Mouse (Mus musculus) kidney, postnatal 0 days (tissue): ENCODE results near the gene Arhgef2. TPM values are rescaled to one million over a fixed set of nuclear protein-coding genes. Genes with fewer than 3 reads are reported as not detected.
"Not testable (repeated sequence)": the region's sequence is repeated elsewhere in the genome, so short reads cannot be mapped to it uniquely, and the experiment has no call there.

Experiments used
- ATAC-seq: fragments of 200-750 bp; cut with Nextera tagmentation; replicated peaks from 2 replicates; pipeline ENCODE4 v1.8.0; 2017; ENCODE audit warnings: low read depth, moderate number of reproducible peaks, moderate TSS enrichment, moderate library complexity; ENCODE audit not compliant: low FRiP score
- DNase-seq: peaks from one replicate; pipeline ENCODE4 v3.0.0-alpha.2; 2016; ENCODE audit warnings: low spot score
- H3K27ac ChIP-seq: fragments of 300-500 bp; sonication (generic); 2 replicates; pipeline ENCODE4 v1.5.1; 2014; ENCODE audit warnings: mild to moderate bottlenecking
- H3K27me3 ChIP-seq: fragments of 300-500 bp; sonication (generic); 2 replicates; pipeline ENCODE4 v1.6.1; 2014; ENCODE audit warnings: low read length, mixed read lengths; ENCODE audit not compliant: insufficient read depth
- H3K36me3 ChIP-seq: fragments of 300-500 bp; sonication (generic); 2 replicates; pipeline ENCODE4 v1.6.1; 2014; ENCODE audit warnings: low read length, mixed read lengths; ENCODE audit not compliant: insufficient read depth
- H3K4me1 ChIP-seq: fragments of 300-500 bp; sonication (generic); replicated peaks from 2 replicates; pipeline ENCODE4 v1.6.1; 2014; ENCODE audit warnings: antibody characterized with exemption, low read length, mixed read lengths; ENCODE audit not compliant: insufficient read depth
- H3K4me2 ChIP-seq: fragments of 300-500 bp; sonication (generic); 2 replicates; pipeline ENCODE4 v1.6.1; 2014; ENCODE audit warnings: mild to moderate bottlenecking, low read length, moderate library complexity, mixed read lengths
- H3K4me3 ChIP-seq: fragments of 300-500 bp; sonication (generic); replicated peaks from 2 replicates; pipeline ENCODE4 v1.5.1; 2014; ENCODE audit warnings: low read depth, low read length
- H3K9ac ChIP-seq: fragments of 300-500 bp; sonication (generic); 2 replicates; pipeline ENCODE4 v1.6.1; 2014; ENCODE audit warnings: low read depth, low read length
- H3K9me3 ChIP-seq: fragments of 300-500 bp; sonication (generic); replicated peaks from 2 replicates; pipeline ENCODE4 v1.6.1; 2016; ENCODE audit warnings: low read length, inconsistent platforms, mixed read lengths
- CTCF ChIP-seq: IDR thresholded peaks from 2 replicates; pipeline ENCODE4 v1.5.1; 2016; ENCODE audit warnings: antibody characterized with exemption, low read depth, mild to moderate bottlenecking, moderate library complexity
- WGBS: fragments of 180-500 bp; shearing (Covaris S2); extraction: QIAGEN DNeasy Blood & Tissue Kit; methylation state at CpG from one replicate; pipeline ENCODE4 v1.1.7; 2014; 5-methylcytosine and 5-hydroxymethylcytosine counted together
- polyA plus RNA-seq: library from polyadenylated mRNA; unstranded; fragments of >200 nt; fragmentation: Nextera tagmentation; extraction: Ambion mirVana; gene quantifications from 2 replicates; pipeline ENCODE4 v1.2.1, GENCODE M21; 2015

Arhgef2 gene
- polyA plus RNA-seq, 1 experiment from 2014 or later: 53.7 TPM

GRCm38 (mm10) chr3:88593893-88594580 is 11.7 kb upstream of the Arhgef2 start:
- TF ChIP-seq CTCF: no peak
- Histone ChIP-seq H3K36me3 (no peaks in the 10 kb centered on the region), H3K27me3 (no peaks in the 10 kb centered on the region), H3K9me3 (no peaks in the 10 kb centered on the region), H3K4me2 (no peak overlapping the region), H3K9ac (no peak overlapping the region), H3K4me3 (no peak overlapping the region), H3K4me1 (peaks cover 18% of the 10 kb centered on the region), H3K27ac (no peak overlapping the region)
- no peak for ATAC-seq
- WGBS: 35% methylated on average over 10 of the region's 10 CpGs
- no peak for DNase-seq

- H3K4me1 ChIP-seq: peaks cover 15% of the 10 kb centered on the region
- 90% methylated on average over 4 of the region's 4 CpGs for WGBS
- not testable (repeated sequence) for H3K9me3 ChIP-seq, H3K4me2 ChIP-seq, H3K36me3 ChIP-seq, H3K4me3 ChIP-seq, ATAC-seq, DNase-seq, H3K27me3 ChIP-seq, H3K9ac ChIP-seq, H3K27ac ChIP-seq
Measured at GRCm38 (mm10) chr3:88596547-88596946, 9.2 kb upstream of the Arhgef2 start.

- TF ChIP-seq CTCF: no peak
- Histone ChIP-seq H3K9me3 (no peaks in the 10 kb centered on the region), H3K27me3 (no peaks in the 10 kb centered on the region)
Measured at GRCm38 (mm10) chr3:88602466-88602865, 3.3 kb upstream of the Arhgef2 start.

GRCm38 (mm10) chr3:88603714-88604161 is 2.0 kb upstream of the Arhgef2 start:
- peak; percentile 92 for TF ChIP-seq CTCF
- no peaks in the 10 kb centered on the region for H3K27me3 ChIP-seq
- no peaks in the 10 kb centered on the region for H3K9me3 ChIP-seq
- peak; percentile 96 for DNase-seq
- peak; percentile 76 for ATAC-seq
- H3K27ac ChIP-seq: peak overlapping the region; percentile 50; the same call in 1 of the 2 replicates
- peaks cover 4% of the 10 kb centered on the region for H3K4me1 ChIP-seq
- no peak overlapping the region for H3K4me2 ChIP-seq
- no peak overlapping the region for H3K4me3 ChIP-seq
- WGBS: 16% methylated on average over 6 of the region's 6 CpGs
- H3K36me3 ChIP-seq: no peaks in the 10 kb centered on the region
- no peak overlapping the region for H3K9ac ChIP-seq

More at GRCm38 (mm10) chr3:88602466-88602865, 3.3 kb upstream of the Arhgef2 start:
- WGBS: 68% methylated on average over 4 of the region's 4 CpGs
- H3K4me3 ChIP-seq: no peak overlapping the region
- H3K4me1 ChIP-seq: no peaks in the 10 kb centered on the region; the same call in 1 of the 2 replicates
- no peak overlapping the region for H3K9ac ChIP-seq
- no peaks in the 10 kb centered on the region for H3K36me3 ChIP-seq
- DNase-seq (no peak), ATAC-seq (no peak)
- no peak overlapping the region for H3K27ac ChIP-seq
- no peak overlapping the region for H3K4me2 ChIP-seq

- Histone ChIP-seq H3K36me3 (no peaks in the 10 kb centered on the region), H3K4me2 (no peak overlapping the region), H3K27ac (no peak overlapping the region), H3K27me3 (no peaks in the 10 kb centered on the region), H3K4me3 (no peak overlapping the region), H3K9ac (no peak overlapping the region), H3K9me3 (no peaks in the 10 kb centered on the region), H3K4me1 (peaks cover 4% of the 10 kb centered on the region)
- no peak for DNase-seq
- 90% methylated on average over 7 of the region's 7 CpGs for WGBS
- no peak for TF ChIP-seq CTCF
- ATAC-seq: no peak
Measured at GRCm38 (mm10) chr3:88604863-88605262, 903 bp upstream of the Arhgef2 start.

- ATAC-seq (peak; percentile 79), DNase-seq (peak; percentile 92)
- under 1% methylated on average over 20 of the region's 20 CpGs for WGBS
- Histone ChIP-seq H3K4me3 (0 out of 2 replicates have a peak overlapping the region, but pooled peaks have one; percentile 9), H3K9ac (peak overlapping the region; percentile 24; the same call in 1 of the 2 replicates), H3K36me3 (no peaks in the 10 kb centered on the region), H3K4me2 (peak overlapping the region; percentile 45), H3K4me1 (peaks cover 4% of the 10 kb centered on the region), H3K27me3 (no peaks in the 10 kb centered on the region), H3K9me3 (no peaks in the 10 kb centered on the region), H3K27ac (no peak overlapping the region)
- peak; percentile 99 for TF ChIP-seq CTCF
Measured at GRCm38 (mm10) chr3:88607065-88607757, 1.4 kb downstream of the Arhgef2 start.
